Mouse (Mus musculus) MEL (cell line): ENCODE data around the gene Atf7ip. TPM values are rescaled to one million over a fixed set of nuclear protein-coding genes. Genes with fewer than 3 reads are reported as not detected.

Experiments
- DNase-seq: peaks from one replicate; pipeline ENCODE4 v3.0.0; 2011; ENCODE audit warnings: low read depth, low spot score
- H3K27ac ChIP-seq: 2 replicates; pipeline ENCODE4 v1.5.1; 2012; ENCODE audit warnings: low read depth, mild to moderate bottlenecking, control low read depth, low read length, moderate library complexity; ENCODE audit not compliant: control insufficient read depth
- H3K27me3 ChIP-seq, 2 experiments: fragments of 150-350 bp in 1 of 2; sonication (generic) in 1 of 2; 2 replicates each; pipeline ENCODE4 v1.6.1; 2012; ENCODE audit warnings: low read length in 2 of 2, mild to moderate bottlenecking in 2 of 2, improper control_type of control experiment in 1 of 2, moderate library complexity in 1 of 2; ENCODE audit not compliant: insufficient read depth in 2 of 2, control insufficient read depth in 1 of 2
- H3K36me3 ChIP-seq, 2 experiments: 2 replicates each; pipeline ENCODE4 v1.6.1; 2012 to 2014; ENCODE audit warnings: low read length in 2 of 2, improper control_type of control experiment in 1 of 2, inconsistent platforms in 1 of 2, mild to moderate bottlenecking in 1 of 2; ENCODE audit not compliant: insufficient read depth in 2 of 2, control insufficient read depth in 1 of 2
- H3K4me1 ChIP-seq, 2 experiments: fragments of 150-350 bp in 1 of 2; sonication (generic) in 1 of 2; 2 replicates each; pipeline ENCODE4 v1.6.1; 2012; ENCODE audit warnings: low read length in 2 of 2, improper control_type of control experiment in 1 of 2, mild to moderate bottlenecking in 1 of 2; ENCODE audit not compliant: insufficient read depth in 2 of 2, control insufficient read depth in 1 of 2
- H3K4me3 ChIP-seq, 2 experiments: fragments of 150-350 bp in 1 of 2; sonication (generic) in 1 of 2; 2 replicates each; pipeline ENCODE4 v1.5.1; 2012; ENCODE audit warnings: low read depth in 2 of 2, low read length in 2 of 2, mild to moderate bottlenecking in 2 of 2, moderate library complexity in 2 of 2, control low read depth in 1 of 2, improper control_type of control experiment in 1 of 2; ENCODE audit not compliant: control insufficient read depth in 1 of 2, insufficient read depth in 1 of 2
- H3K79me2 ChIP-seq: 2 replicates; pipeline ENCODE4 v1.6.1; 2012; ENCODE audit warnings: mild to moderate bottlenecking, low read length, moderate library complexity; ENCODE audit not compliant: control insufficient read depth, poor library complexity, insufficient read depth
- H3K9ac ChIP-seq: 2 replicates; pipeline ENCODE4 v1.6.1; 2012; ENCODE audit warnings: low read depth, mild to moderate bottlenecking, control low read depth, low read length, moderate library complexity; ENCODE audit not compliant: control insufficient read depth, poor library complexity, severe bottlenecking
- H3K9me3 ChIP-seq: fragments of 150-350 bp; sonication (generic); replicated peaks from 2 replicates; pipeline ENCODE4 v1.6.1; 2012; ENCODE audit warnings: mild to moderate bottlenecking, low read length, improper control_type of control experiment, moderate library complexity; ENCODE audit not compliant: insufficient read depth
- CHD1 ChIP-seq: IDR thresholded peaks from 2 replicates; pipeline ENCODE4 v1.6.1; 2012; ENCODE audit warnings: low read depth, mild to moderate bottlenecking, inconsistent platforms, low read length, improper control_type of control experiment
- ETS1 ChIP-seq: IDR thresholded peaks from 2 replicates; pipeline ENCODE4 v1.6.1; 2012; ENCODE audit warnings: low read depth, mild to moderate bottlenecking, inconsistent platforms, low read length, improper control_type of control experiment, moderate library complexity
- GATA1 ChIP-seq: IDR thresholded peaks from 2 replicates; pipeline ENCODE4 v1.6.1; 2011; ENCODE audit warnings: low read depth, low read length, improper control_type of control experiment
- KAT2A ChIP-seq: conservative IDR thresholded peaks from 2 replicates; pipeline ENCODE4 v1.6.1; 2012; ENCODE audit warnings: low read depth, low read length, improper control_type of control experiment, inconsistent platforms
- MAZ ChIP-seq: IDR thresholded peaks from 2 replicates; pipeline ENCODE4 v1.6.1; 2012; ENCODE audit warnings: low read depth, mild to moderate bottlenecking, inconsistent platforms, low read length, improper control_type of control experiment
- MEF2A ChIP-seq: IDR thresholded peaks from 2 replicates; pipeline ENCODE4 v1.6.1; 2014; ENCODE audit warnings: low read depth, mild to moderate bottlenecking, inconsistent platforms, low read length, improper control_type of control experiment; ENCODE audit not compliant: poor library complexity, insufficient replicate concordance, severe bottlenecking; ENCODE audit errors: extremely low read depth
- MYB ChIP-seq: IDR thresholded peaks from 2 replicates; pipeline ENCODE4 v1.6.1; 2011; ENCODE audit warnings: mild to moderate bottlenecking, low read depth, low read length, improper control_type of control experiment
- MYC ChIP-seq: IDR thresholded peaks from 2 replicates; pipeline ENCODE4 v1.6.1; 2011; ENCODE audit warnings: low read depth, mild to moderate bottlenecking, low read length, improper control_type of control experiment, moderate library complexity
- NELFE ChIP-seq: IDR thresholded peaks from 2 replicates; pipeline ENCODE4 v1.6.1; 2011; ENCODE audit warnings: low read depth, low read length, improper control_type of control experiment
- NRF1 ChIP-seq: IDR thresholded peaks from 2 replicates; pipeline ENCODE4 v1.6.1; 2014; ENCODE audit warnings: low read depth, mild to moderate bottlenecking, inconsistent platforms, low read length, improper control_type of control experiment, moderate library complexity; ENCODE audit not compliant: poor library complexity, insufficient read depth, severe bottlenecking
- POLR2AphosphoS5 ChIP-seq: IDR thresholded peaks from 2 replicates; pipeline ENCODE4 v1.6.1; 2012; ENCODE audit warnings: low read depth, borderline replicate concordance, mild to moderate bottlenecking, inconsistent platforms, low read length, moderate library complexity, mixed read lengths
- RCOR1 ChIP-seq: IDR thresholded peaks from 2 replicates; pipeline ENCODE4 v1.6.1; 2012; ENCODE audit warnings: low read depth, mild to moderate bottlenecking, inconsistent platforms, low read length, improper control_type of control experiment
- SMC3 ChIP-seq: IDR thresholded peaks from 2 replicates; pipeline ENCODE4 v1.6.1; 2011; ENCODE audit warnings: low read depth, low read length, improper control_type of control experiment
- TAL1 ChIP-seq: IDR thresholded peaks from 2 replicates; pipeline ENCODE4 v1.6.1; 2012; ENCODE audit warnings: mild to moderate bottlenecking, inconsistent platforms, low read length, moderate library complexity, mixed read lengths
- TBP ChIP-seq: IDR thresholded peaks from 2 replicates; pipeline ENCODE4 v1.8.0; 2011; ENCODE audit warnings: low read depth, low read length, improper control_type of control experiment
- TCF12 ChIP-seq: IDR thresholded peaks from 2 replicates; pipeline ENCODE4 v1.6.1; 2014; ENCODE audit warnings: low read depth, mild to moderate bottlenecking, inconsistent platforms, low read length, improper control_type of control experiment, moderate library complexity
- UBTF ChIP-seq: IDR thresholded peaks from 2 replicates; pipeline ENCODE4 v1.6.1; 2012; ENCODE audit warnings: low read depth, mild to moderate bottlenecking, inconsistent platforms, low read length, improper control_type of control experiment, moderate library complexity, borderline replicate concordance; ENCODE audit not compliant: insufficient read depth
- USF1 ChIP-seq: IDR thresholded peaks from 2 replicates; pipeline ENCODE4 v1.6.1; 2014; ENCODE audit warnings: low read depth, mild to moderate bottlenecking, inconsistent platforms, low read length, improper control_type of control experiment, moderate library complexity
- USF2 ChIP-seq, 2 experiments: IDR thresholded peaks; 2 replicates each; pipeline ENCODE4 v1.6.1; 2011 to 2012; ENCODE audit warnings: improper control_type of control experiment in 2 of 2, low read length in 2 of 2, borderline replicate concordance in 1 of 2, inconsistent platforms in 1 of 2, low read depth in 1 of 2, mild to moderate bottlenecking in 1 of 2; ENCODE audit not compliant: insufficient read depth in 1 of 2
- ZC3H11A ChIP-seq: IDR thresholded peaks from 2 replicates; pipeline ENCODE4 v1.6.1; 2012; ENCODE audit warnings: low read depth, mild to moderate bottlenecking, inconsistent platforms, low read length, improper control_type of control experiment
- ZKSCAN1 ChIP-seq: IDR thresholded peaks from 2 replicates; pipeline ENCODE4 v1.6.1; 2012; ENCODE audit warnings: low read depth, mild to moderate bottlenecking, inconsistent platforms, low read length, improper control_type of control experiment, moderate library complexity
- polyA plus RNA-seq, 2 experiments: library from polyadenylated mRNA; stranded (reverse) in 1 of 2; unstranded in 1 of 2; fragments of >175 nt in 1 of 2; fragments of >200 nt in 1 of 2; gene quantifications; 2 replicates each; pipeline versions ENCODE4 v1.2.1 to v1.2.4; 2012; ENCODE audit warnings: low replicate concordance in 2 of 2, low read depth in 1 of 2; ENCODE audit not compliant: insufficient read length in 2 of 2, insufficient read depth in 1 of 2, missing spikeins in 1 of 2
- total RNA-seq: library from RNA; depleted of rRNA; stranded (reverse); fragments of 300-350 nt; gene quantifications from 2 replicates; pipeline ENCODE4 v1.2.3, GENCODE M21; 2012

Atf7ip gene
- total and polyA plus RNA-seq, 3 experiments = 7.3 to 56.1 (median 24.6) TPM

DNA sequence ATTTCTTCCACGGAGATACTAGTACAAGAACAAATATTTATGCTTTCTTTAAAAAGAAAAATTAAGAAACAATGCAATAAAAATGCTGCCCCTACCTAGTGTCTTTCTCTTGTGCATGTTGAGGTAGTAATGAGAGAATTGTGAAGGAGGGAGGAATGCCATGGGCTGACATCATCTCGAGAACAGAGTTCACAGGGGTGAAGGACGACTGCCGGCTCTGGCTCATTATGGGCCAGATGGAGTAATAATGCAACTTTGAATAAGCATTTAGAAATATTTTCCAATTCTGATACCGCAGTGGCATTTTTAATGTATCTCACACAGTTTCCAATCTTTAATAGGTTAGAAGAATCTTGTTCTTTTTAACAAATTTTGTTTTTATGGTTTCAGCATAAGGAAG, 60.0 kb downstream of the Atf7ip start:
- H3K4me1 ChIP-seq = no peaks in the 10 kb centered on the region
- H3K9ac ChIP-seq = no peak overlapping the region
- no peak overlapping the region for H3K27ac ChIP-seq
- peaks cover 0 to 41% of the 10 kb centered on the region in 2 experiments; a peak in 2 of 4 replicates for H3K36me3 ChIP-seq
- no peaks in the 10 kb centered on the region for H3K27me3 ChIP-seq
- peaks cover 3% of the 10 kb centered on the region; the same call in 1 of the 2 replicates for H3K79me2 ChIP-seq
- no peak overlapping the region for H3K4me3 ChIP-seq
- no peaks in the 10 kb centered on the region for H3K9me3 ChIP-seq
- TF ChIP-seq USF1 (no peak), ZC3H11A (no peak), RCOR1 (no peak), MYC (no peak), TBP (no peak), MAZ (no peak), TCF12 (no peak), NRF1 (no peak), ETS1 (no peak), MEF2A (no peak), NELFE (no peak), POLR2AphosphoS5 (no peak), TAL1 (no peak), KAT2A (no peak), UBTF (no peak)
- no peak for DNase-seq

DNA sequence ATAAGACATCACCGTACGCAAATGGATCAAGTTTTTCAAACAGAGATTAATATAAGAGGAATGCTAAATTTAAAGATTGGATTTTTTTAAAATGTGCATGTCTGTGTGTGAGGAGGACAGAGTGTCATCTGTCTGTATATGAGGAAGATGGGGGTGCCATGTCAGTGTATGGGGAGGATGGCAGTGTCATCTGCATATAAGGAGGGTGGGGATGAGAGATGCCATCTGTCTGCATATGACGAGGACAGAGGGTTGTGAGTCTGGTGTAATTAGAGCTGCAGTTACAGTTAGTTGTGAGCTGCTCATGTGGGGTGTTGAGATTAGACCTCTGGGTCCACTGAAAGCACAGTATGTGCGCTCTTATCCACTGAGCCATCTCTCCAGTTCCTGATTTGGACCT, 84.8 kb downstream of the Atf7ip start:
- Histone ChIP-seq H3K36me3 (peaks cover 0 to 32% of the 10 kb centered on the region in 2 experiments; a peak in 2 of 4 replicates), H3K9ac (no peak overlapping the region), H3K4me3 (no peak overlapping the region), H3K27ac (no peak overlapping the region), H3K79me2 (no peaks in the 10 kb centered on the region), H3K9me3 (no peaks in the 10 kb centered on the region), H3K4me1 (no peaks in the 10 kb centered on the region), H3K27me3 (no peaks in the 10 kb centered on the region)
- DNase-seq = no peak
- TF ChIP-seq MYB (no peak), USF2 (IDR thresholded peaks at IDR 0.05; ENCODE audit: borderline replicate concordance in 1 of 2, insufficient read depth in 1 of 2, low read depth in 1 of 2, low read length in 2 of 2) (no peak), GATA1 (no peak), RCOR1 (no peak), SMC3 (no peak), CHD1 (no peak), KAT2A (no peak), TAL1 (no peak), ZKSCAN1 (no peak), NRF1 (no peak), USF1 (no peak)
